Mouse (Mus musculus): ENCODE results near the gene Trem2.
A peak's percentile ranks its signal among the peaks of the same experiment; 100 is the strongest.
"Not testable (repeated sequence)": the region's sequence is repeated elsewhere in the genome, so short reads cannot be mapped to it uniquely, and the experiment has no call there.

The Trem2 gene

DNA sequence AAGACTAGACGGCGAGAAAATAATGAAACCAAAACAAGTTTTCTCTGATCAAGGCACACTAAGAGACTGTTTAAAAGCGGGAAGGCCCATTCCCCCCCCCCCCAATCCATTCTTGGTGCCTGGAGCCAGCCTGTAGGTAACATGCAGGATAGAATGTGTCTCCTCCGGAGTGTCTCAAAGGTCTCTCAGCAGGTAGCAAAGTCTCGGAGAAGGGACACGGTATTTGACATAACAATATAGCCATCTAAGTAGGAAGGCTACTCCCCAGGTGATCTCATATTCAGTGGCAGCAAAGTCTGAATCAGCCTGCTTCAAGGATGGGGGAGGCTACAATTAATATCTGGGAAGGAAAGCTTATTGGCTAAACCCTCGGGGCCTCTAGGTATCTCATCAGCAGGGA is 6.8 kb downstream of the Trem2 start:
- DNase-seq = not testable (repeated sequence)

DNA sequence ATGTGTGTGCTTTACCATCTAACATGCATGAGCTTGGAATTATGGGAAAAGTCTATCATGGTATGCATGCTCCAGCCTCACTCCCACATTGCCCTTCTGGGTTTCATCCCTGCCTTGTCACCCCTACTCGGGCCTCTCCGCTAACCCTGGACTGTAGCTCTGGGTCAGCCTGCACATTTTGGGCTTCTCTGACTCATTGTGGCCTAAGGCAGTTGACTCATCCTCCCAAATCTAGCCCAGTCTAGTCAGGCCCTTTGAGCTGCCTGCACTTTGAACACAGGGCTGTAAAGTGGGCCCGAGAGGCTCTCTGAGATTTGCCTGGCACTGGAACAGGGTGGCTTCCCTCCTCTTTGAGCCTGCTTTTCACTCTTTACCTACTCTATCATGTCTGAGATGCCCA is 9.6 kb downstream of the Trem2 start:
- no peak for DNase-seq

DNA sequence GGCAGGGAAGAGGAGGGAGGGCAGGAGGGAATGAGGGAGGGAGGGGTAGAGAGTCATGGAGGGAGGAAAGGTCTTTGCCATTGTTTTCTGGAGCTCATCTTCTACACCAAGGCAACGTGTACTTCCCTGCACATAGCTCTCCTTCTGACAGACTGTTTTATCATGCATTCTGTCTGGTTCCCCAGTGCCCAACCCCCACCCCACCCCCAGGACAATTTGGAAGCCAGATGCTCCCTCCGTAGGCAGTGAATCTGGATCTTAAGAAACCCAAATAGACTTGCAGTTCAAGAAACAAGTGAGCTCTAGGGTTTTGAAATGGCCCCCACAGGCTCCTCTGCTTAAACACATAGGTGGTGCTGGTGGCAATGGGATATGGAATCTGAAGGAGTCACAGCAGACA is 11.7 kb downstream of the Trem2 start:
- DNase-seq = no peak

- DNase-seq = no peak
These were observed 13.4 kb downstream of the Trem2 start, which contains the start of gene Treml1 for GRCm38 (mm10) chr17:48359616-48360015. Gene Treml1, plus strand, starts transcription at chr17:48359916.

- DNase-seq = no peak
These were observed 14.3 kb downstream of the Trem2 start for GRCm38 (mm10) chr17:48360462-48360861.

GRCm38 (mm10) chr17:48362346-48362745 is 16.1 kb downstream of the Trem2 start:
- DNase-seq = no peak

DNA sequence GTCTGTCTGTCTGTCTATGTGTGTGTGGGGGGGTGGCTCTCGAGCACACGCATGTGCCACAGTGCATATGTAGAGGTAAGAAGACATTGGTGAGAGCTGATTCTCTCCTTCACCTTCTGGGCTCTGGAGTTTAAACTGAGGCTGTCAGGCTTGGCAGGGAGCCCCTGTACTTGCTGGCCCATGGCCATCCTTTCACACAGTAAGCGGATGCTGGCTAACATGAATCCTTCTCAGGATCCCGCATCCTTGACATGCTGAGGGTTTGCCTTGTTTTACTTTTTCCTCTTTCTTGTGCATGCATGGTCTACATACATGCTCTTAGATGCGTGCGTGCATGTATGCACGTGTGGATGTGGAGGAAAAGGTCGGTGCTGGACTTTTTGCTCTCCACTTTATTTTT is 16.8 kb downstream of the Trem2 start:
- peak; percentile 64 to 66 for DNase-seq

DNA sequence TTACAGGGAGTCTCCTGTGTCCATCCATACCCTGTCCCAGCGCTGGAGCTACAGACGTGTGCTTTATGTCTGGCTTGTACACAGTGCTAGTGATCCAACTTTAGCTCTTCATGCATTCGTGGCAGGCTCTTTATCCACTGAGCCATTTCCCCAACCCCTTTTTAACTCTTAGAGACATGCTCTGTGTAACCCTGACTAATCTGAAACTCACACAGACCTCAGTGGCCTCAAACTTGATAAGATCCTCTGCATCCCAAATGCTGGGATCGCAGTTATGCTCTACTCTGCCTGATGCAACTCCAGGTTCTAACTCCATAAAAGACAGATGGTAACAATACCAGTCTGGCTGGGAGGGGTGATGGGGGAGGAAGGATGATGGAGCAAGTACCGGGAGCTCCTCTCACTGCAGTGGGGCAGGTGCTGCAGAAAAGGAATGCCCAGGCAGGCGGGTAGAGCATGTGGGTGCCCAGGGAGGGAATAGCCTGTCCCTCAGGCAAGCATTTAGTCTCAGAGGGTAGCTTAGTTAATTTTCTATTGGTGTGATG is 17.3 kb downstream of the Trem2 start:
- no peak for DNase-seq

GRCm38 (mm10) chr17:48365511-48366155 is 19.4 kb downstream of the Trem2 start:
- no peak for DNase-seq

DNA sequence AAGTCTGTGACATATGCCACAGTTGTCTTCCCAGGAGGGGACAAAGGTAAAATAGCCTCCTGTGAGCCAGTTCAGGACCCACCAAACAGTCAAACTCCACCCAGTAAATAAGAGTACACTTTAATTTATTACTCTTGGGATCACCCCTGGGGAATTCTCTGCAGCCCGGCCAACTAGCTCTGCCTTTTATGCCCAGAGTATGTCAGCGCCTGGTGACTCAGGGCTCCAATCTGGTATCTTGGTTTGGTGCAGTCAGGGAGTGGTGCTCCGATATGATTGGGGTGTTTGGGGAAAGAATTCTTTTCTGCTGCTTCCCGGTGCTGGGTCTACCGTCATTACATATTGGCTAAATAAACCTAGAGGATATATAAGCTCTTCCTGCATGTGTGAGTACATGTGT is 20.6 kb downstream of the Trem2 start:
- DNase-seq = no peak

DNA sequence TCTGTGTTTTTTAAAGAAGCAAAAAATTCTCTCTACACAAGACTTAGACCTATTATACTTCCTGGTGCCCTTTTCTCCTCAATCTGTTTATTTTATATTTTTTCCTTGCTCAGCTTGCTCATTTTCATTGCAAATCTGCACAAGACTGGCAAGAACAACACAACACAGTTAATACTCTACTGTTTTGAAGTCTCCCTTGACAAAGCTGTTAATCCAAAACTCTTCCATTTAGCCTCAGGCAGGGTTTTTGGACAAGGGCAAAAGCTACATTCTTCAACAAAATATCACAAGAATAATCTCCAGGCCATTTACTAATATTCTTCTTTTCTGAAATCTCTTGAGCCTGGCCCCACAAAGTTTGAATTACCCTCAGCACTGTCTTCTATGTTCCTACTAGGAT is 25.4 kb downstream of the Trem2 start:
- no peak for DNase-seq

DNA sequence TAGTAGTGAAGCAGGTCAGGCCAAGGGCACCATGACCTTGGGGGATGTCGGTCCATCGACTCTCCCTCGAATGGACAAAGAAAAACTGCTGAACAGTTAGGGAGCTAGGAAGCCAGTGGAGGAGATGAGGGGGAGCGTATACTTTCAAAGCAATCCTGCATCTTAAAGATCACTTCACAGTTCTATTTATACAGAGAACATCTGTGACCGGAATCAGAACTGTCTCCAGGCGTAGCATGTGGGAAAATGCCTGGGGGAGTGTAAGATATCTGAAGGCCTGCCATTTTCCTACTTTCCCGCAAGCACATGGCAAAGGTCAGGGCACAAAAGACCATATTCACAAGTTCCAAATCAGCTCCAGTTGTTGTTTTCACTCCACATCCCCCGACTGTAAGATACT is 26.8 kb downstream of the Trem2 start:
- no peak for DNase-seq

DNA sequence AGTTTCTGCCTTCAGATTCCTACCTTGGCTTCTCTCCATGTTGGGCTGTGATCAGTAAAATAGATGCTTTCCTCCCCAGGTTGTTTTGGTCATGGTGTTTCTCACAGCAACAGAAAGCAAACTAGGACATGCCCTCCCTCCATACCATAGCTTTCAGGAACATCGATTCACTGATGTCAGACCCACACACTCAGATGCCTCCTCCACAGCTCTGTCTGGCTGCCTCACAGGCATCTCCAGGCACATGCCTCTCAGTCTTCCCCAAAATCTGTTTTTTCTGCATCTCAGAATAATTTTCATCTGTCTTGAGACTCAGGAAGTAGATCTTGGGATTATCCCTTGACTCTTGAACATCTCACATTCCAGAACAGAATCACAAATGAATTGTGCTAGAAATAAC is 29.9 kb downstream of the Trem2 start:
- DNase-seq = no peak

DNA sequence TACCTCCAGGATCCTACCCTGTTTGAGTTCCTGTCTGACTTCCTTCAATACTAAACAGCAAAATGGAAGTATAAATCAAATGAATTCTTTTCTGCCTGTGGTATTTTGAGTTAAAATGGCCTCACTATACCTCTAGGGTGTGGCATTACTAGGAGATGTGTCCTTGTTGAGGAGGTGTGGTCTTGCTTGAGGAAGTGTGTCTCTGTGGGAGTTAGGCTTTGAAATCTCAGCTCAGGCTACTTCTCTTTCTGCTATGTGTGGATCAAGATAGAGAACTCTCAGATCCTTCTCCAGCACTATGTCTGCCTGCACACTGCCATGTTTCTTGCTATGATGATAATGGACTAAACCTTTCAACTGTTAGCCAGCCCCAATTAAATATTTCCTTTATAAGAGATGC is 32.8 kb downstream of the Trem2 start:
- no peak for DNase-seq

GRCm38 (mm10) chr17:48385786-48386461 is 39.7 kb downstream of the Trem2 start:
- DNase-seq = no peak

DNA sequence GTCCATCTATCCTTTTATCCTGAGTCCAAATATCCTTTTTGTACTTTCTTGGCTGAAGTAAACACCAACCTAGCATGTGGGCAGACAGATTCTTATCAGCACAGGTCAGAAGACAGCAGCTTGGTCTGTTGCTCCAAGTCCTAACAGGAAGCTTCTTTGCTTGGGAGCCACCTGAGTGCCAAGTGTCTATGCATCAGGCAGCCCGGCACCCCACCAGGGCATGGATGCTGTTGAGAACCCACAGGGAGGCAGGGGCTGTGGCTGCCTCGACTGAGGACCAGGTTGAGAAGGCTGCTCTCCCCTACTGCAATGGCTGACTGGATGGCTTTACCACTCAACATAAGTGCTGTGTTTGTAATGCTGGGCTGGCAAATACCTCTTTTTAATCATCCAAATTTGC is 42.5 kb downstream of the Trem2 start:
- no peak for DNase-seq

DNA sequence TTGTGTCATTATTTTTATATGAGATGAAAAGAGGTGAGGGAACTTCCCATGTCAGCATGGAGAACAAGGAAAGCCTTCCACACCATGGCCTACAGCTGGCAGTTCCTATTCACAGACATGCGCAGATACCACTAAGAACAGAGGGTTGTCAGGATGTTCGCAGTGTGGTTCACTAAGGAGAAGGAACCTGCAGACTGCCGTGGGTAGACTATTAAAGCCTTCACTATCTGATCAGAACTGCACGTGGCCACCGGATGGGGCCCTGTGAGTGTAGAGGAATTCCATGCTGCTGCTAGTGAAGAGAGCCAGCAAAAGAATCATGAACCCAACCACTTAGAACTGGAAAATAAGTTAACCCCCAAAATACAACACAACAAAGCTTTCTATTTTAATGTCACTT is 43.2 kb downstream of the Trem2 start:
- DNase-seq = no peak

- DNase-seq = no peak
These were observed 45.2 kb downstream of the Trem2 start for GRCm38 (mm10) chr17:48391446-48391845.

- DNase-seq = no peak
These were observed 46.4 kb downstream of the Trem2 start for GRCm38 (mm10) chr17:48392616-48393015.

GRCm38 (mm10) chr17:48401710-48402109 is 55.5 kb downstream of the Trem2 start:
- no peak for DNase-seq

GRCm38 (mm10) chr17:48402751-48403150 is 56.5 kb downstream of the Trem2 start:
- DNase-seq = no peak

Measured in kidney, postnatal 4 days (tissue).